Mouse (Mus musculus) forebrain, embryonic 14.5 days (tissue): Measurements from ENCODE around the gene Slc22a3. TPM values are rescaled to one million over a fixed set of nuclear protein-coding genes. Genes with fewer than 3 reads are reported as not detected.

Experiments used
- ATAC-seq: fragments of 200-750 bp; cut with Nextera tagmentation; 2 replicates; pipeline ENCODE4 v1.8.0; 2017; ENCODE audit warnings: mild to moderate bottlenecking, moderate library complexity
- DNase-seq: peaks from one replicate; pipeline ENCODE4 v3.0.0-alpha.2; 2015; ENCODE audit warnings: low spot score
- H3K27ac ChIP-seq: fragments of 300-500 bp; sonication (generic); 2 replicates; pipeline ENCODE4 v1.5.1; 2014; ENCODE audit warnings: low read depth, mild to moderate bottlenecking, control low read depth, low read length, moderate library complexity
- H3K27me3 ChIP-seq: fragments of 300-500 bp; sonication (generic); replicated peaks from 2 replicates; pipeline ENCODE4 v1.6.1; 2014; ENCODE audit warnings: low read length, control low read depth, mixed read lengths; ENCODE audit not compliant: control insufficient read depth, insufficient read depth
- H3K36me3 ChIP-seq: fragments of 300-500 bp; sonication (generic); 2 replicates; pipeline ENCODE4 v1.6.1; 2014; ENCODE audit warnings: low read length, control low read depth; ENCODE audit not compliant: control insufficient read depth, insufficient read depth
- H3K4me1 ChIP-seq: fragments of 300-500 bp; sonication (generic); 2 replicates; pipeline ENCODE4 v1.6.1; 2014; ENCODE audit warnings: antibody characterized with exemption, low read length, control low read depth; ENCODE audit not compliant: control insufficient read depth, insufficient read depth
- H3K4me2 ChIP-seq: fragments of 300-500 bp; sonication (generic); 2 replicates; pipeline ENCODE4 v1.6.1; 2014; ENCODE audit warnings: mild to moderate bottlenecking, control low read depth, low read length
- H3K4me3 ChIP-seq: fragments of 300-500 bp; sonication (generic); 2 replicates; pipeline ENCODE4 v1.5.1; 2014; ENCODE audit warnings: low read depth, low read length, control low read depth
- H3K9ac ChIP-seq: fragments of 300-500 bp; sonication (generic); 2 replicates; pipeline ENCODE4 v1.6.1; 2014; ENCODE audit warnings: mild to moderate bottlenecking, low read length, control low read depth, moderate library complexity
- H3K9me3 ChIP-seq: fragments of 300-500 bp; sonication (generic); replicated peaks from 2 replicates; pipeline ENCODE4 v1.6.1; 2016; ENCODE audit warnings: low read length, control low read depth, mixed read lengths; ENCODE audit not compliant: control insufficient read depth
- WGBS: fragments of 180-500 bp; shearing (Covaris S2); extraction: QIAGEN DNeasy Blood & Tissue Kit; methylation state at CpG from one replicate; pipeline ENCODE4 v1.1.7; 2014; 5-methylcytosine and 5-hydroxymethylcytosine counted together
- polyA plus RNA-seq: library from polyadenylated mRNA; unstranded; fragments of >200 nt; fragmentation: Nextera tagmentation; extraction: Ambion mirVana; gene quantifications from 2 replicates; pipeline ENCODE4 v1.2.1, GENCODE M21; 2014

Slc22a3 gene
- polyA plus RNA-seq, 1 experiment from 2014 or later: 0.11 TPM

DNA sequence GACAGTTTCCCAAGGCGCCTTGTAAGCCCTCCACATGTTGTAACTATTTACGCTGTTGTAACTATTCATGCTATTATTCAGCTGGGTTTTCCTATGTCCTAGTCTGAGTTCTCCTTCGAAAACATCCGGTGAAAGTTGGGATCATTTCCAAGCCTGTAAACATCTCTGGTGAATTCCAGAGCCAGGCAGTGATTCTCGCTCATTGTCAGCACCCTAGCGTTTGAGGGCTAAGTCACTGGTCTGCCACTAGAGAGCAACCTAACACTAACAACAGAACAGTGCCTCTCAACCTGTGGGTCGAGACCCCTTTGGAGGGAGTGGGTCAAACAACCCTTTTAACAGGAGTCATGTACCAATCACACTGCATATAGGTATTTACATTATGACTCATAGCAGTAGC is 104.1 kb downstream of the Slc22a3 start:
- H3K9me3 ChIP-seq: no peaks in the 10 kb centered on the region
- no peak overlapping the region for H3K9ac ChIP-seq
- H3K27me3 ChIP-seq: no peaks in the 10 kb centered on the region
- H3K4me2 ChIP-seq: no peak overlapping the region
- H3K4me1 ChIP-seq: no peaks in the 10 kb centered on the region
- WGBS: 77% methylated on average over 7 of the region's 7 CpGs
- no peak overlapping the region for H3K27ac ChIP-seq
- H3K36me3 ChIP-seq: no peaks in the 10 kb centered on the region
- H3K4me3 ChIP-seq: no peak overlapping the region
- ATAC-seq: no peak
- no peak for DNase-seq

DNA sequence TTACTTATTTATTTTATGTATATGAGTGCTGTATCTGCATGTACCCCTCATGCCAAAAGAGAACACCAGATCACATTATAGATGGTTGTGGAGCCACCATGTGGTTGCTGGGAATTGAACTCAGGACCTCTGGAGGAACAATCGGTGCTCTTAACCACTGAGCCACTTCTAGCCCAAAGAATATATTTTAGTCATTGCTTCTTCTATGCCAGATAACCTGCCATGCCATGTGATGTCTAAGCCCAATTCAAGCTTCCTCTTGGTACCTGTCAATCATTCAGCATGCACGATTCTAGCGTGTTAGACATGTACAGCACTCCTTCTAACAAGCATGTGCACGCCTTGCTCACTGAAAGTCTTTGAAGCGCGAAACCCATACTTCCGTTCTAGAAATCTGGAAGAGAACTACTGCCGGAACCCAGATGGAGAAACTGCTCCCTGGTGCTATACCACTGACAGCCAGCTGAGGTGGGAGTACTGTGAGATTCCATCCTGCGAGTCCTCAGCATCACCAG is 111.3 kb downstream of the Slc22a3 start:
- no peak overlapping the region for H3K4me3 ChIP-seq
- WGBS: 93% methylated on average over 9 of the region's 9 CpGs
- DNase-seq: no peak

DNA sequence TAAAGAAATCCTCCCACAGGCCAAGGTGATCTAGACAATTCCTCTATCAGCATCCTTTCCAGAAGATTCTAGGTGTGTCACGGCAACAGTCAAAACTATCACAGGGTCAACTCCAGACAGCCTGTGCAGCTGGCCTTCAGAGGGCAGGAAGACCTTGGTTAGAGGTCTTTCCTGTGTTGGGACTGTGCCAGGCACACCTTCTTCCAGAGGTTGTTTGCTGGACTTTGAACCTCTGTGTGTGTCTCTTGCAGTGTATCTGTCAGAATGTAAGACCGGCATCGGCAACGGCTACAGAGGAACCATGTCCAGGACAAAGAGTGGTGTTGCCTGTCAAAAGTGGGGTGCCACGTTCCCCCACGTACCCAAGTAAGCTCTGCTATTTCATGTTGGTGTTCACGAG is 119.3 kb downstream of the Slc22a3 start:
- no peaks in the 10 kb centered on the region for H3K27me3 ChIP-seq
- H3K4me2 ChIP-seq: no peak overlapping the region
- ATAC-seq (no peak), DNase-seq (no peak)
- no peak overlapping the region for H3K27ac ChIP-seq
- H3K9me3 ChIP-seq: no peaks in the 10 kb centered on the region
- no peaks in the 10 kb centered on the region for H3K4me1 ChIP-seq
- no peaks in the 10 kb centered on the region for H3K36me3 ChIP-seq
- WGBS: 96% methylated on average over 7 of the region's 7 CpGs
- H3K9ac ChIP-seq: no peak overlapping the region
- H3K4me3 ChIP-seq: no peak overlapping the region

More for the DNA sequence above, 111.3 kb downstream of the Slc22a3 start:
- no peak for ATAC-seq
- H3K27me3 ChIP-seq: no peaks in the 10 kb centered on the region
- no peak overlapping the region for H3K9ac ChIP-seq
- H3K27ac ChIP-seq: no peak overlapping the region
- H3K4me1 ChIP-seq: no peaks in the 10 kb centered on the region
- H3K36me3 ChIP-seq: no peaks in the 10 kb centered on the region
- H3K9me3 ChIP-seq: no peaks in the 10 kb centered on the region
- H3K4me2 ChIP-seq: no peak overlapping the region

DNA sequence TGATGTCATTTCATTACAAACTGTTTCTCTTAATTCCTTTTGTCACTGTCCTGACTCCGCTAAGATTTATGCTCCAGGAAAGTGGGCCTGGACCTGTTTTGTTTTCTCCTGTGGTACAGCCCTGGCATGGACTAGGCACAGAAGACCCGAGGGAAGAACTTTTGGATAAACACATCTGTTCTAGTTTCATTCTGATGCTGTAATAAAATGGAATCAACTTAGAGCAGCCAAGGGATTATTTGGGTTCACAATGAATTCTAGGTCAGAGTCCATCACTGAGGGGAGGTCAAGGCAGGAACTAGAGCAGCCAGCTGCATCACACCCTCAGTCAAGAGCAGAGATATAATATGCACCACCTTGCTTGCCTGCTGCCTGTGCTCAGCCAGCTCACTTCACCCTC is 119.7 kb downstream of the Slc22a3 start:
- 87% methylated on average over 2 of the region's 2 CpGs for WGBS
- no peak overlapping the region for H3K9ac ChIP-seq
- no peaks in the 10 kb centered on the region for H3K4me1 ChIP-seq
- no peak overlapping the region for H3K27ac ChIP-seq
- no peaks in the 10 kb centered on the region for H3K36me3 ChIP-seq
- no peaks in the 10 kb centered on the region for H3K27me3 ChIP-seq
- ATAC-seq (no peak), DNase-seq (no peak)
- no peaks in the 10 kb centered on the region for H3K9me3 ChIP-seq
- no peak overlapping the region for H3K4me3 ChIP-seq
- no peak overlapping the region for H3K4me2 ChIP-seq

DNA sequence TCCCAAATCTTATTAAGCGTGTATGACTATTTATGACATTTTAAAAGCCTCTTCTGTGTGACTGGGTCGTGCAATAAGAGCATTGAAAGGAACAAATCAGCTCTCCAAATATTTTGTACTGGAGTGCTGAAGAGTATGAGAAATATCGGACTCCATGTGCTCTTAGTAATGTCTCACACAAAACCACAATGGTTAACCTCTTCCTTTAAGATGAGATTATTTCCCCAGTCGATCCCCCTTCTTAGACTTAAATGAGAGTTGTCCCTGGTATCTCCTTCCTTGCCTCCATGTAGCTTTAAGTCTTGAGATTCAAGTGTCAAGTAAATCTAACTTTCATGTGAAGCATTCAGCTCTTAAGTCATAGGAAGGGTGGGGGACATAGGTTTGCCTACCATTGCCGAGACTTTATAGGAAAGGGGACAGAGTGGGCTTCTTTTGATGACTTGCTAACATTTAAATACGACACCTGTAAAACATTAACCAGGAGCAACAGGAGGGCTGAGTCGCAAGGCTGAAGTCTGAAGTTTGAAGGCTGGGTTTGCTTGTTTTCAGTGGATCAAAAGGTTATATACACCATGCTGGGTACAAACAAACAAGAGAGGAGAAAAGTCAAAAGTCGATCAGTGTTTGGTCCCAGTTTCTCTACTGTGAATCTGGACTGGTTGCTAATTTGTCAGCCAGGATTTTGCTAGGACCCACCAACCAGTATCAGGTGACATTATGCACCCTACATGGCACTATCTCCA is 122.3 kb downstream of the Slc22a3 start:
- ATAC-seq (no peak), DNase-seq (no peak)
- H3K36me3 ChIP-seq: no peaks in the 10 kb centered on the region
- H3K9ac ChIP-seq: no peak overlapping the region
- H3K4me1 ChIP-seq: no peaks in the 10 kb centered on the region
- H3K27ac ChIP-seq: no peak overlapping the region
- WGBS: 82% methylated on average over 8 of the region's 8 CpGs
- no peak overlapping the region for H3K4me2 ChIP-seq
- no peaks in the 10 kb centered on the region for H3K27me3 ChIP-seq
- no peaks in the 10 kb centered on the region for H3K9me3 ChIP-seq
- no peak overlapping the region for H3K4me3 ChIP-seq

DNA sequence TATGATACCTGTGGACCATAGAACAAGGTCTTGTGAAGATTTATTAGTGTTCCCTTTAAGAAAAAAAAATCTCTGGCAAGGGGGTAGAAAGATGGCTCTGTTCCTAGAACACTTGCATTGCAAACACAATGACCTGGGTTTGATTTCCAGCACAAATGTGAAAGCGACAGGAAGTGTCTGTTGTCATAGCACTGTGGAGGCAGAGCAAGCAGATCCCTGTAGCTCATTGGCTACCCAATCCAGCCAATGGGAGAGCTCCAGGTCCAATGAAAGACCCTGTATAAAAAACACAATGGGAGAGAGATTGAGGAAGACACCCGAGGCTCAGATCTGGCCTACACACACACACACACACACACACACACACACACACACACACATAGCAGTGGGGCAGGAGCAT is 125.0 kb downstream of the Slc22a3 start:
- H3K4me3 ChIP-seq: no peak overlapping the region
- peak; percentile 64 for DNase-seq
- H3K36me3 ChIP-seq: no peaks in the 10 kb centered on the region
- H3K27me3 ChIP-seq: no peaks in the 10 kb centered on the region
- H3K4me1 ChIP-seq: no peaks in the 10 kb centered on the region
- peak; percentile 73; the same call in 1 of the 2 replicates for ATAC-seq
- no peak overlapping the region for H3K27ac ChIP-seq
- H3K4me2 ChIP-seq: no peak overlapping the region
- WGBS: 22% methylated on average over 2 of the region's 2 CpGs
- no peak overlapping the region for H3K9ac ChIP-seq
- no peaks in the 10 kb centered on the region for H3K9me3 ChIP-seq

DNA sequence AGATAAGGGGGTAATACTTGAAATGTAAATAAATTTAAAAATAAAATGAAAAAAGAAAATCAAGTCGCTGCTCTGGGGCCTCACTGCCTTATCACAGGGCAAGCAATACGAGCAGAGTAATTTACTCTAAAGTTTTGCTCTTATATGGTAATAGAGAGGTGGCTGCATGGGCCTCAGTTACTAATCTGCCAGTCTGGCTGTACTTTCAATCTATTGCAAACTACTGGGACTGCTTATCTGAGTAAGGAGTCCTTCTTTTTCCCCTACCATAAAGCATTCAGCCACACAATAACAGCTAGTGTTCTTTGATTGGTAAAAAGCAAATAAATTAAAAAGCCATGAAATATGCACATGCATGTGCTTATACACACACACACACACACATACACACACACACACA is 125.9 kb downstream of the Slc22a3 start:
- Histone ChIP-seq H3K27ac (no peak overlapping the region), H3K36me3 (no peaks in the 10 kb centered on the region), H3K9me3 (no peaks in the 10 kb centered on the region), H3K4me3 (no peak overlapping the region), H3K4me1 (no peaks in the 10 kb centered on the region), H3K27me3 (no peaks in the 10 kb centered on the region), H3K9ac (no peak overlapping the region), H3K4me2 (no peak overlapping the region)
- 86% methylated on average over 2 of the region's 2 CpGs for WGBS
- ATAC-seq (no peak), DNase-seq (no peak)

DNA sequence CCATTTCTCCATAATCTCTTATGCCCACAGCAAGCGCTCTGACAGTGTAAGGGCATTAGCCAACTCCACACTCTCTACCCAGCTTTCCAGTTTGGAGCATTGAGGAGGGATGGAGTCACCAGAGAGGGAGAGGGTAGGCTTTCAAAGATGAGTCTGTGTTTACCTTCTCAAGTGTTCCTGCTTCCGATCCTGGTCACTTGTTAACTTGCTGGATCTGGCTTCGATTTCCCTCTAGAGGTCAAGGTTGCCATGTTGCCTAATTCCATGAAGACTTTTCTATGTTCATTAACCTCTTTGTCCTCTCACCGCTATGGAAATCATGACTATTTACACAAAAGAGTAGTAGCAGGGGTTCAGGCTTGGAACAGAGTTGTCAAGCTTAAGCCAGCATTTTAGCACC is 127.2 kb downstream of the Slc22a3 start:
- DNase-seq (no peak), ATAC-seq (no peak)
- 92% methylated on average over 4 of the region's 4 CpGs for WGBS

DNA sequence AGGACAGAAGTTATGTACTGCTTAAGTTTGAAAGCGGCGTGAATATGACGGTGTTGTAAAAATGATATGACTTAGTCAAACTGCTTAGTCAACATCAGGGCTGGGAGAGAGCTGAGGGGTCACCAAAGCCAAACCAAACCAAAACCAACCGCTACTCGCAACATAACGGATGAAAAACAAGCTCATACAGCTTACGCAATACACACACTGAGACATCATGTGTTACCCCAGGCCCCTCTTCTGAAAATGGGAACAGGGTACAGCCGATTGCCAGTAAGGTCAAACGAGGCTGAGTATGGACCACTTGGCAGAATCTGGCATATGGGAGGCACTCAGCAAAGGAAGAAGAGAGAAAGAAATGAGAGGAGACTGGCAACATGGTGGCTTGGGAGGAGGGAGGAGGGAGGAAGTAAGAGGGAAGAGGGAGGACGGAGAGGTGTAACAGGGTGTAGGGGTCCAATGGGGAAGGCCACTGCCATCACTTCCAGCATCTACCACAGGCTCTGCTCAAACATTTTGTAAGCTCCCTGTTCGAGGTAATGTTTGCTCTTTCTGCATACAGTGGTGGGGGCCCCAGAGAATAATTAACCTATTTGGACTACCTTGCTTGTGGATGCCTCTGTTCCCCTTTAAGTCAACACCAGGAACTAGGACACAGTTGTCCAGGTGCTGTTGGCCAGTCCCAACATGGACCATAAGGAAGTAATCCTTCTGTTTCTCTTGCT is 129.4 kb downstream of the Slc22a3 start, which contains the start of gene Plg:
Plg (plus strand) TSS at position 628 of the 725 bp plus-strand sequence.
- H3K4me3 ChIP-seq: no peak within 1 kb of the TSS
- H3K27ac ChIP-seq: no peak within 1 kb of the TSS
- no peaks in the 10 kb centered on the region for H3K9me3 ChIP-seq
- H3K36me3 ChIP-seq: no peaks in the 10 kb centered on the region
- DNase-seq: no peak
- no peak within 1 kb of the TSS for H3K4me2 ChIP-seq
- no peak within 1 kb of the TSS for H3K9ac ChIP-seq
- 93% methylated on average over 11 of the region's 11 CpGs for WGBS
- no peaks in the 10 kb centered on the region for H3K27me3 ChIP-seq
- no peaks in the 10 kb centered on the region for H3K4me1 ChIP-seq
- ATAC-seq: no peak

More for the DNA sequence above, 127.2 kb downstream of the Slc22a3 start:
- no peak overlapping the region for H3K4me3 ChIP-seq
- H3K9me3 ChIP-seq: no peaks in the 10 kb centered on the region
- no peak overlapping the region for H3K27ac ChIP-seq
- no peaks in the 10 kb centered on the region for H3K27me3 ChIP-seq
- H3K4me2 ChIP-seq: no peak overlapping the region
- no peaks in the 10 kb centered on the region for H3K36me3 ChIP-seq
- H3K4me1 ChIP-seq: no peaks in the 10 kb centered on the region
- no peak overlapping the region for H3K9ac ChIP-seq
